Mouse (Mus musculus) heart, embryonic 16.5 days (tissue): ENCODE measurements around the gene Vmn1r91. TPM values are rescaled to one million over a fixed set of nuclear protein-coding genes. Genes with fewer than 3 reads are reported as not detected.
"Not testable (repeated sequence)": the region's sequence is repeated elsewhere in the genome, so short reads cannot be mapped to it uniquely, and the experiment has no call there.

ENCODE experiments used
- ATAC-seq: fragments of 200-750 bp; cut with Nextera tagmentation; replicated peaks from 2 replicates; pipeline ENCODE4 v1.8.0; 2017; ENCODE audit warnings: moderate number of reproducible peaks; ENCODE audit not compliant: insufficient read depth, low FRiP score; ENCODE audit errors: extremely low read depth
- H3K27ac ChIP-seq: fragments of 300-500 bp; sonication (generic); 2 replicates; pipeline ENCODE4 v1.5.1; 2014; ENCODE audit warnings: mild to moderate bottlenecking, low read length, control low read depth, moderate library complexity
- H3K27me3 ChIP-seq: fragments of 300-500 bp; sonication (generic); 2 replicates; pipeline ENCODE4 v1.6.1; 2014; ENCODE audit warnings: low read length, mixed read lengths; ENCODE audit not compliant: control insufficient read depth, insufficient read depth
- H3K36me3 ChIP-seq: fragments of 300-500 bp; sonication (generic); 2 replicates; pipeline ENCODE4 v1.6.1; 2014; ENCODE audit not compliant: control insufficient read depth, insufficient read depth
- H3K4me1 ChIP-seq: fragments of 300-500 bp; sonication (generic); 2 replicates; pipeline ENCODE4 v1.6.1; 2014; ENCODE audit warnings: low read length, mixed read lengths; ENCODE audit not compliant: control insufficient read depth, insufficient read depth
- H3K4me2 ChIP-seq: fragments of 300-500 bp; sonication (generic); 2 replicates; pipeline ENCODE4 v1.6.1; 2014; ENCODE audit warnings: low read depth, mild to moderate bottlenecking, control low read depth, low read length
- H3K4me3 ChIP-seq: fragments of 300-500 bp; sonication (generic); 2 replicates; pipeline ENCODE4 v1.5.1; 2014; ENCODE audit warnings: mild to moderate bottlenecking, control low read depth, low read length
- H3K9ac ChIP-seq: fragments of 300-500 bp; sonication (generic); 2 replicates; pipeline ENCODE4 v1.6.1; 2014; ENCODE audit warnings: low read length, control low read depth
- H3K9me3 ChIP-seq: fragments of 300-500 bp; sonication (generic); replicated peaks from 2 replicates; pipeline ENCODE4 v1.6.1; 2016; ENCODE audit warnings: low read length; ENCODE audit not compliant: control insufficient read depth
- WGBS: fragments of 180-500 bp; shearing (Covaris S2); extraction: QIAGEN DNeasy Blood & Tissue Kit; methylation state at CpG from one replicate; pipeline ENCODE4 v1.1.7; 2014; 5-methylcytosine and 5-hydroxymethylcytosine counted together
- polyA plus RNA-seq: library from polyadenylated mRNA; unstranded; fragments of >200 nt; fragmentation: Nextera tagmentation; extraction: Ambion mirVana; gene quantifications from 2 replicates; pipeline ENCODE4 v1.2.1, GENCODE M21; 2015

Gene Vmn1r91
- polyA plus RNA-seq: not detected in 2 replicates

DNA sequence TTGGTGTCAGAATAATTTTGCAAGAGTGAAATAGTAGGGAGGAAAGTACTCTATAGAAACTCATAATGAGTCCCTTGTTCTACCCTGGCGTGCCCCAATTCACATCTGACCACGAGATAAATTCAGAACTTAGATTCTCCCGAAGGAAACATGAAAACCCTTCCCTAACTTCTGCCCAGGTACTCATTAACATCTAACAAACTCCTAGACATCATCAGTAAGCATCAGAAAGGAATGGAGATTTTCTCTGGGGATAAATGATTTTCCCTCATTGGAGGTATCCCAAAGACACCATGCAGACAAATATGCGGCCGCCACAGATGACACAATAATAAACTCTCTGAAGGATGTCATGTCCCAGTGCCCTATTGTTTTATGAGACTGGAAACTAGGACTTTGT, at the start of gene Vmn1r91:
Gene Vmn1r91, plus strand, starts transcription at position 301 of the 400 bp plus-strand sequence.
- not testable (repeated sequence) for H3K9me3 ChIP-seq, H3K27ac ChIP-seq, H3K4me3 ChIP-seq, H3K4me1 ChIP-seq, H3K36me3 ChIP-seq, H3K27me3 ChIP-seq, H3K4me2 ChIP-seq, H3K9ac ChIP-seq, ATAC-seq
- 72% methylated on average over 5 of the region's 5 CpGs for WGBS

DNA sequence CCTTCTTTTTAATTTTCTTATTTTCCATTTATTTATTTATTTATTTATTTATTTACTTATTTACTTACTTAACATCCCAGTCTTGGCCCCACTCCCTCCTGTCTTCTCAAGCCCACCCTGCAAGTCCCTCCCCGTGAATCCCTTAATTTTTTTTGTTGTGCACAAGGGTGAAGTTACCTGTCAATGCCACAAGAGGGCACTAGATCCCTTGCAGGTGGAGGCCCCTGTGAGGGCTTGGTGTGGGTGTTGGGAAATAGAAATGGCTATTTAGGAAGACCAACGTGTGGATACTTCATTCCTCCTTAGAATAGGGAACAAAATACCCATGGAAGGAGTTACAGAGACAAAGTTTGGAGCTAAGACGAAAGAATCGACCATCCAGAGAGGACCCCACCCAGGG, 35.4 kb upstream of the Vmn1r91 start:
- not testable (repeated sequence) for H3K9me3 ChIP-seq, H3K27ac ChIP-seq, H3K27me3 ChIP-seq, H3K4me1 ChIP-seq, H3K4me2 ChIP-seq, H3K36me3 ChIP-seq, H3K9ac ChIP-seq, ATAC-seq, H3K4me3 ChIP-seq
- WGBS: 68% methylated on average over 4 of the region's 4 CpGs

DNA sequence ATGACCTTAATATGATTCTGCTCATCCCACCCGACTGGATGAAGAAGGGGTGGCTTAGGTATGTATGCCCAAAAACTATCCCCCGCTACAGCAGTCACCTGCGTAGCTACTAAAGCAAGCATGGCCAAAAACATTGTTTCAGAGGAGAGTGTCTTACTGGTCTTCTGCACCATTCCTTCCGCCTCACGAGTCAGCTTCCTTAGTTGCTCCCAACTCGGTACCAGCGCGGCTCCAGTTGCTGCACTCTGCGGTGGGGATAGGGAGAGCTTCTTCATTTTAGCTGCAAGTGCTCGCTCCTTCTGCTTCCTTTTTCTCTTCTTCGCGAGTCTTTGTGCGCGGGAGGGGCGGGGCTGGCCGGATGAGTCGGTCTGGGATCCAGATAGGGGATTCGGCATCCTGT, 21.4 kb upstream of the Vmn1r91 start:
- H3K27ac ChIP-seq, H3K27me3 ChIP-seq, H3K4me3 ChIP-seq, H3K36me3 ChIP-seq, H3K9me3 ChIP-seq, H3K4me2 ChIP-seq, H3K9ac ChIP-seq, H3K4me1 ChIP-seq, ATAC-seq: not testable (repeated sequence)
- WGBS: 65% methylated on average over 18 of the region's 18 CpGs

DNA sequence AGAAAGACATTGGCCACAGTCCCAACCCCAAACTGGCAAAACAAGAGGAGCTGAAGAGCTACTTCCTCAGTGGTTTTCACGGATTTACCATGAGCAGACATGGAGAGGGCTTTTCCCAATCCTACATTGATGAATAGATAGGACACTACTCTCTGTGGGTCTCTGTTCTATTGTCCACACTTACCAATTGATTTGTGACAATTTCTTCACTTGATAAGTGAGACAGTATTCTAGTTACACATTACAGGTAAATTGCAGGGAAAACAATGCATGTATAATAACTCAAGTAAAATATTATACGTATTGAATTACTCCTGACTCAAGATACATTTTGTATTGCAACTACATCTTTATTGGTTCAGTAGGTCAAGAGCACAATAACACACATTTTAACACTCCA, 23.0 kb downstream of the Vmn1r91 start, which contains the start of gene Gm16442:
Gene Gm16442, minus strand, starts transcription at position 101 of the 400 bp plus-strand sequence.
- WGBS: no CpG with 5 or more reads among the region's 2 CpGs
- H3K4me2 ChIP-seq, H3K9me3 ChIP-seq, H3K27ac ChIP-seq, H3K9ac ChIP-seq, H3K27me3 ChIP-seq, H3K36me3 ChIP-seq, ATAC-seq, H3K4me1 ChIP-seq, H3K4me3 ChIP-seq: not testable (repeated sequence)

DNA sequence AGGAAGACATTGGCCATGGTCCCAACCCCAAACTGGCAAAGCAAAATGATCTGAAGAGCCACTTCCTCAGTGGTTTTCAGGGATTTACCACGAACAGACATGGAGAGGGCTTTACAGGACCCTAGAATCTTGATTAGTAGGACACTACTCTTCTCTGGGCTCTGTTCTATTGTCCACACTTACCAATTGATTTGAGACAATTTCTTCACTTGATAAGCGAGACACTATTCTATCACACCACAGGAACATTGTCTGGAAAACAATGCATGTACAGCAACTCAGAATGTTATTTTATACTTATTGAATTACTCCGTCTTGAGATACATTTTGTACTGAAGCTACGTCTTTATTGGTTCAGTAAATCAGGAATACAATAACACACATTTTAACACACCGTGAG, 39.5 kb downstream of the Vmn1r91 start, which contains the start of gene Vmn1r93:
Gene Vmn1r93, minus strand, starts transcription at position 101 of the 400 bp plus-strand sequence.
- not testable (repeated sequence) for H3K9me3 ChIP-seq, ATAC-seq, H3K4me2 ChIP-seq, H3K27me3 ChIP-seq, H3K27ac ChIP-seq, H3K4me1 ChIP-seq, H3K9ac ChIP-seq, H3K4me3 ChIP-seq, H3K36me3 ChIP-seq
- no CpG with 5 or more reads among the region's 5 CpGs for WGBS

Other genes with a start within 250 kb of the Vmn1r91 start
- not detected in 2 replicates for gene Gm19345, start 247.7 kb upstream of the Vmn1r91 start, polyA plus RNA-seq
- not detected in 2 replicates for gene Ceacam16, start 238.4 kb upstream of the Vmn1r91 start, polyA plus RNA-seq
- 0.04 TPM in 1 of 2 replicates, not detected in the other for gene Ceacam19, start 211.7 kb upstream of the Vmn1r91 start, polyA plus RNA-seq
- gene Pvr, start 178.5 kb upstream of the Vmn1r91 start, polyA plus RNA-seq: 17.6 and 19.0 TPM in 2 replicates
- gene Igsf23, start 148.9 kb upstream of the Vmn1r91 start, polyA plus RNA-seq: 1.8 and 2.2 TPM in 2 replicates
- 0.11 TPM in 1 of 2 replicates, not detected in the other for gene Ceacam20, start 134.3 kb upstream of the Vmn1r91 start, polyA plus RNA-seq
- 0.04 TPM in 1 of 2 replicates, not detected in the other for gene Nlrp9b, start 108.2 kb upstream of the Vmn1r91 start, polyA plus RNA-seq
- not detected in 2 replicates for gene Gm16442, start 22.9 kb downstream of the Vmn1r91 start, polyA plus RNA-seq
- gene Vmn1r93, start 39.4 kb downstream of the Vmn1r91 start, polyA plus RNA-seq: not detected in 2 replicates
- not detected in 2 replicates for gene Vmn1r94, start 68.7 kb downstream of the Vmn1r91 start, polyA plus RNA-seq
- not detected in 2 replicates for gene Vmn1r95, start 94.0 kb downstream of the Vmn1r91 start, polyA plus RNA-seq
- not detected in 2 replicates for gene Gm6164, start 105.9 kb downstream of the Vmn1r91 start, polyA plus RNA-seq
- not detected in 2 replicates for gene Gm4498, start 134.1 kb downstream of the Vmn1r91 start, polyA plus RNA-seq
- gene Gm5890, start 163.2 kb downstream of the Vmn1r91 start, polyA plus RNA-seq: not detected in 2 replicates
- not detected in 2 replicates for gene Gm4133, start 234.4 kb downstream of the Vmn1r91 start, polyA plus RNA-seq